Mouse (Mus musculus) bone marrow macrophage, adult 2 months (primary cell): ENCODE results near the gene Cbx7.

Experiments used
- CTCF ChIP-seq: IDR thresholded peaks from 2 replicates; pipeline ENCODE4 v1.5.1; 2012; ENCODE audit warnings: low read depth, mild to moderate bottlenecking, low read length, moderate library complexity
- POLR2A ChIP-seq: IDR thresholded peaks from 2 replicates; pipeline ENCODE4 v1.6.1; 2012; ENCODE audit warnings: mild to moderate bottlenecking, low read depth, low read length, borderline replicate concordance

DNA sequence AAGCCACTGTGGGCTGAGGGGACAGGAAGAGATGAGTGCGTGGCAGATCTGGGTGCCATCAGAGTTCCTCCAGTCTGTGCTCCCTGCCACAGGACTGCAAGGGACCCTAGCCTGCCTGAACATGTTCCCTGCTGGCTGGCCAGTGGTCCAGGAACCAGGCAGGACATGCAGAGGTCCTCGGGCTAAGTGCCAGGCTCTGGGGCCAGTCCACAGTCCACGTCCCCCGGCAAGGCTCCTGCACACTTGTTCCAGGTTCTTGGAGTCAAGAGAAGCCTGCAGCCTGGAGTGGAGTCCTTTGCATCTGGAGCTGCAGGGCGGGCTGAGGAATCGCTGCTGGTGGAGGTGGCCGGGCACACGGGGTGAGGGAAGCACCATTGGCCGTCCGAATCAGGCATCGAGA is 25.9 kb upstream of the Cbx7 start:
- no peak for TF ChIP-seq POLR2A
- TF ChIP-seq CTCF = no peak
